Mouse (Mus musculus) T-helper 2 cell (primary cell): ENCODE data around the gene Atp9a.

Experiments used
- in situ Hi-C: fragments of 300-600 bp; cut with MboI, MseI; formaldehyde crosslinking; loops from one replicate; pipeline ENCODE4 v1.15.1; 2025; ENCODE audit warnings: high pct_unique_total_duplicates

The Atp9a gene

GRCm38 (mm10) chr2:168643524-168644177 lies 98.6 kb downstream of the Atp9a start:
- in situ Hi-C loops = no loop called here

GRCm38 (mm10) chr2:168642187-168642586 lies 100.0 kb downstream of the Atp9a start:
- in situ Hi-C loops = no loop called here

- in situ Hi-C loops = no loop called here
Observed at GRCm38 (mm10) chr2:168640460-168640859, 101.7 kb downstream of the Atp9a start.

GRCm38 (mm10) chr2:168634881-168635280 lies 107.3 kb downstream of the Atp9a start:
- in situ Hi-C loops = loop anchor here (10.0 kb wide), 1 partner anchor 380 kb away; no protein-coding TSS in a partner anchor

GRCm38 (mm10) chr2:168633301-168633816 lies 108.8 kb downstream of the Atp9a start:
- in situ Hi-C loops = loop anchor here (10.0 kb wide), 1 partner anchor 379 kb away; no protein-coding TSS in a partner anchor

GRCm38 (mm10) chr2:168632543-168632942 lies 109.7 kb downstream of the Atp9a start:
- in situ Hi-C loops = loop anchor here (10.0 kb wide), 1 partner anchor 378 kb away; no protein-coding TSS in a partner anchor

GRCm38 (mm10) chr2:168628787-168629186 lies 113.4 kb downstream of the Atp9a start:
- in situ Hi-C loops = loop anchor here (5.0 kb wide), 1 partner anchor 156 kb away; no protein-coding TSS in a partner anchor

GRCm38 (mm10) chr2:168627829-168628770 lies 114.1 kb downstream of the Atp9a start:
- in situ Hi-C loops = loop anchor here (5.0 kb wide), 1 partner anchor 156 kb away; no protein-coding TSS in a partner anchor

GRCm38 (mm10) chr2:168626385-168626784 lies 115.8 kb downstream of the Atp9a start:
- in situ Hi-C loops = loop anchor here (5.0 kb wide), 1 partner anchor 154 kb away; no protein-coding TSS in a partner anchor

- in situ Hi-C loops = loop anchor here (5.0 kb wide), 1 partner anchor 153 kb away; no protein-coding TSS in a partner anchor
Observed at GRCm38 (mm10) chr2:168625091-168625490, 117.1 kb downstream of the Atp9a start.

- in situ Hi-C loops = no loop called here
Observed at GRCm38 (mm10) chr2:168621111-168621802, 121.0 kb downstream of the Atp9a start.

- in situ Hi-C loops = no loop called here
Observed at GRCm38 (mm10) chr2:168618205-168618717, 123.9 kb downstream of the Atp9a start.

- in situ Hi-C loops = no loop called here
Observed at GRCm38 (mm10) chr2:168615160-168615559, 127.0 kb downstream of the Atp9a start.

- in situ Hi-C loops = no loop called here
Observed at GRCm38 (mm10) chr2:168614170-168614872, 127.9 kb downstream of the Atp9a start.

GRCm38 (mm10) chr2:168613092-168613880 lies 128.9 kb downstream of the Atp9a start:
- in situ Hi-C loops = no loop called here

- in situ Hi-C loops = no loop called here
Observed at GRCm38 (mm10) chr2:168610941-168611340, 131.3 kb downstream of the Atp9a start.

- in situ Hi-C loops = no loop called here
Observed at GRCm38 (mm10) chr2:168609653-168610248, 132.5 kb downstream of the Atp9a start.

- in situ Hi-C loops = no loop called here
Observed at GRCm38 (mm10) chr2:168608125-168608564, 134.1 kb downstream of the Atp9a start.

- in situ Hi-C loops = no loop called here
Observed at GRCm38 (mm10) chr2:168604655-168605070, 137.5 kb downstream of the Atp9a start.
